Mouse (Mus musculus) macrophage (primary cell): ENCODE data around the gene Tenm2. TPM values are rescaled to one million over a fixed set of nuclear protein-coding genes. Genes with fewer than 3 reads are reported as not detected.

Experiments used
- H3K27ac ChIP-seq: fragments of 350-480 bp; formaldehyde crosslinking; 2 replicates; pipeline ENCODE4 v1.9.0; 2021
- H3K36me3 ChIP-seq: fragments of 350-480 bp; formaldehyde crosslinking; 2 replicates; pipeline ENCODE4 v1.9.0; 2021; ENCODE audit errors: inconsistent target
- H3K4me3 ChIP-seq: fragments of 350-480 bp; formaldehyde crosslinking; 2 replicates; pipeline ENCODE4 v1.9.0; 2021; ENCODE audit errors: inconsistent target
- H3K79me2 ChIP-seq: fragments of 350-480 bp; formaldehyde crosslinking; 2 replicates; pipeline ENCODE4 v1.9.0; 2021; ENCODE audit errors: inconsistent target
- WGBS: methylation state at CpG from one replicate; pipeline ENCODE4 v1.1.7; 2026; ENCODE audit warnings: inconsistent platforms; ENCODE audit not compliant: missing documents; 5-methylcytosine and 5-hydroxymethylcytosine counted together
- polyA plus RNA-seq: library from polyadenylated mRNA; stranded (reverse); fragments of 250-400 nt; gene quantifications from 3 replicates; pipeline ENCODE4 v1.2.4, GENCODE M21; 2018; ENCODE audit warnings: inconsistent platforms

Tenm2 gene
- polyA plus RNA-seq, 1 experiment from 2014 or later, result not detected

GRCm38 (mm10) chr11:36153011-36153410 lies 1082.8 kb downstream of the Tenm2 start:
- Histone ChIP-seq H3K36me3 (no peaks in the 10 kb centered on the region), H3K79me2 (no peaks in the 10 kb centered on the region), H3K4me3 (no peak overlapping the region), H3K27ac (no peak overlapping the region)
- WGBS, result 28% methylated on average over 9 of the region's 9 CpGs

GRCm38 (mm10) chr11:36152226-36152625 lies 1083.5 kb downstream of the Tenm2 start:
- no peaks in the 10 kb centered on the region for H3K36me3 ChIP-seq
- H3K79me2 ChIP-seq, result no peaks in the 10 kb centered on the region
- 3% methylated on average over 6 of the region's 6 CpGs for WGBS
- no peak overlapping the region for H3K27ac ChIP-seq
- no peak overlapping the region for H3K4me3 ChIP-seq

GRCm38 (mm10) chr11:36149092-36149491 lies 1086.7 kb downstream of the Tenm2 start:
- Histone ChIP-seq H3K79me2 (no peaks in the 10 kb centered on the region), H3K4me3 (no peak overlapping the region), H3K27ac (no peak overlapping the region), H3K36me3 (no peaks in the 10 kb centered on the region)
- 67% methylated on average over 3 of the region's 3 CpGs for WGBS

- no peak overlapping the region for H3K4me3 ChIP-seq
- 78% methylated on average over 12 of the region's 12 CpGs for WGBS
- H3K79me2 ChIP-seq, result no peaks in the 10 kb centered on the region
These were observed 1090.7 kb downstream of the Tenm2 start for GRCm38 (mm10) chr11:36145057-36145456.

DNA sequence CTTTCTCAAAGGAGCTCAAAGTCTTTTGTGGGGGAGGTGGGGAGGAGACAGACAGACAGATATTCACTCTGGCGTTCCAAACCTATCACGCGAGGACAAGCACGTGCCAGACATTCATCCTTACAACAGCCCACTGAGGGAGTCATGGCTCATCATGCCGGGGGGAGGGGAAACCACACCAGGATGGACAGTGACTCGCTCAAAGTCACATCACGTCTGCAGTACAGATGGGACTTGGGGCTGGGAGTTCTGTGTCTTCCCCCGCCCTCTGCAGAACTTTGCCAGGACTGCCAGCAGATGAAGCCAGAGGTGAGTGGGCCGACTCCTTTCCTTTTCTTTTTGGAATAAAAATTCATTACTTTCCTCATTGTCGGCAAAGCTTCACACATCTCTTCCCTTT lies 1095.4 kb downstream of the Tenm2 start:
- H3K79me2 ChIP-seq, result no peaks in the 10 kb centered on the region
- no peak overlapping the region for H3K4me3 ChIP-seq
- H3K27ac ChIP-seq, result no peak overlapping the region
- H3K36me3 ChIP-seq, result no peaks in the 10 kb centered on the region
- WGBS, result 89% methylated on average over 10 of the region's 10 CpGs

More at GRCm38 (mm10) chr11:36145057-36145456, 1090.7 kb downstream of the Tenm2 start:
- Histone ChIP-seq H3K27ac (no peak overlapping the region), H3K36me3 (no peaks in the 10 kb centered on the region)

DNA sequence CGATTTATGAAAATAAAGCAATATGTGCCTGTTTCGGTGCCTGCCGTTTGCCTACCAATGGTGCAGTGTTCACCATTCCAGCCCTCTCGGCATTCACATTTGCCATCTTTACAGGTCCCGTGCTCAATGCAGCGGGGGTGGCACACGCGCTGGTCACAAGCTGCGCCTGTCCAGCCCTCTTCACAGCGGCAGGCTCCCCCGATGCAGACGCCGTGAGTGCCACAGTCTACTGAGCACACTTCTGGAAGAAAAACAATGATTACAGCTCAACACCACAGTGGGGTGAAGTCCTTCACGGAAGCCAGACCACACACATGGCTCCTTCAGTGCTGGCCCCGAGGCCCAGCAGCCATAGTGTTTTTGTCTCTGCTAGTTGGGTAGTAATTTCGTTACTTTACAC lies 1096.2 kb downstream of the Tenm2 start:
- no peaks in the 10 kb centered on the region for H3K36me3 ChIP-seq
- no peak overlapping the region for H3K27ac ChIP-seq
- 86% methylated on average over 16 of the region's 16 CpGs for WGBS
- no peak overlapping the region for H3K4me3 ChIP-seq
- no peaks in the 10 kb centered on the region for H3K79me2 ChIP-seq

DNA sequence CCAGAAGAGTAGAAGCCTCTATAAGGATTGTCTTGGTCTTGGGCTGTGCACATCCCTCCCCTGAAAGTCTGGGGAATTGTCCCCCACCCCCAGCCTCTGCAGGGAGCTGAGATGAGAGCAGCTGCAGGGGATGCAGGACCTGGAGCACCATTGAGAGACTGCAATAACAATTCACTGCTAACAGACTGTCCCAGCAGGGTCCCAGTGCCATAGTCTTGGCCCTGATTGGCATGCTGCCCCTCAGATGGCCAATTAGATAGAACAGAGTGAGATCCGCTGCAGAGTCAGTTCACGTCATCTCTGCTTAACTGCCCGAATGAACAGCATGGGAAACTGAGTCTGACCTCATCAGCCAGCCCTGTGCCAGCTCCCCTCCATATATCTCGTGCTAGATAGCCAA lies 1097.9 kb downstream of the Tenm2 start:
- Histone ChIP-seq H3K79me2 (no peaks in the 10 kb centered on the region), H3K36me3 (no peaks in the 10 kb centered on the region), H3K27ac (no peak overlapping the region), H3K4me3 (no peak overlapping the region)
- 89% methylated on average over 4 of the region's 4 CpGs for WGBS

GRCm38 (mm10) chr11:36137276-36137675 lies 1098.5 kb downstream of the Tenm2 start:
- Histone ChIP-seq H3K36me3 (no peaks in the 10 kb centered on the region), H3K27ac (no peak overlapping the region), H3K4me3 (no peak overlapping the region), H3K79me2 (no peaks in the 10 kb centered on the region)
- WGBS, result 95% methylated on average over 6 of the region's 6 CpGs

GRCm38 (mm10) chr11:36134645-36135044 lies 1101.1 kb downstream of the Tenm2 start:
- no peaks in the 10 kb centered on the region for H3K36me3 ChIP-seq
- H3K79me2 ChIP-seq, result no peaks in the 10 kb centered on the region
- no peak overlapping the region for H3K27ac ChIP-seq
- 84% methylated on average over 9 of the region's 9 CpGs for WGBS
- H3K4me3 ChIP-seq, result no peak overlapping the region

GRCm38 (mm10) chr11:36123275-36123674 lies 1112.5 kb downstream of the Tenm2 start:
- Histone ChIP-seq H3K4me3 (no peak overlapping the region), H3K36me3 (no peaks in the 10 kb centered on the region), H3K79me2 (no peaks in the 10 kb centered on the region), H3K27ac (no peak overlapping the region)
- 100% methylated on average over 1 of the region's 2 CpGs for WGBS

DNA sequence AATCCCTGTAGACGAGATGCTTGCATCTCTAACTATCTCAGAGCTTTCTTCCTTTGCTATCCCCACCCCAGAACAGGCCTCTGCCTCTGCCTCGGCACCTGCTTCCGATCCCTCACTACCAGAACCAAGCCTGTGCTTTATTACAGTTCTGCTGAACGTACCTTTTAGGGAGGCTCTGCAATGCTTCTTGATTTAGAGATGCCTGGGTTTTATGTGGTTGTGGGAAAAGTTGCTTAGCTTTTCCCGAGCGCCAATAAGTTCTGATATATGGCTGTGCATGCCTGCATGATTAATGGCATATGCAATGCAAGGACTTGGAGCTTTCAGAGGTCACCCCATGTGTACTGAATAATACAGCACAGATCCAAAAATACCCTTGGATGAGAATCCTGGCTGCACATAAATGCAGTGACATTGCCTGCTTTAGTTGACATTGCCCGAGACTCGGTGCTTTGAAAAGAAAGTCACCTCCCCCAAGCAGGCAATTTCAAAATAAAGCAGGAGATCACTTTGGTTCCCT lies 1114.3 kb downstream of the Tenm2 start:
- 87% methylated on average over 8 of the region's 8 CpGs for WGBS
- H3K79me2 ChIP-seq, result no peaks in the 10 kb centered on the region

DNA sequence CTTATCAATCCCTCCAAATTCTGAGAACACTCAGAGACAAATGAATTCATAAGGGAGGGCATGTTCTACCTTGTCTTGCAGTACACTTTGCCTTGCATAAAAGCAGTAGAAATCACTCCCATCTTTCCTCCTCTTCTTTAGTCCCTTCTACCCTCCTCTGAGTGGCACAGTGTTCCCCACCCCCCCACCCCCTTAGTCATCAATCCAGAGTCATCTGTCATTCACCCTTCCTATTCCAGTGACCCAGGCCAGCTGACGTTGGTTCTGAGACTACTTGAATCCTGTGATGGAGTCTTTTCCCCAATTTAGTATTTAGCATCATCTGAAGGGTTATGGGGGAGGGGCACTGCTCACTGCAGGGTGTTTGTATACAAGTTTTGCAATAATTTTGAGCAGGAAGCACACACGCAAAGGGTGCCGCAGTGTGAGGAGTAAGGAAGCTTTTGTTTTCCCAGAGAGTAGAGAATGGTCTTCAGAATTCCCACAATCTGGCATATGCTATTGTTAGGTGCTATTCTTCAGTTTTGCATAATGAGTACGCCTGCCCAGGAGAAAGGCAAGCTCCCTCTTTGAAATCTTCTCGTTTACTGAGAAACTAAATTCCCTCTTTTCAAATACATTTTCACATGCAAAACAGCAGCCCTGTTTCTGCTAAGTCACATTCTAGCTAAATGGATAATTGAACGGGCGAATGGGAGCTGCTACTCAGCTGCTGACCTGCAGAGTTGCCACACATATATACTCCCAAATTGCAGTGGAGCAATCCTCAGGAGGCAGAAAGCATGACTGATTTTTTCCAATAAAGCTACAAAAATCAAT lies 1115.0 kb downstream of the Tenm2 start:
- Histone ChIP-seq H3K79me2 (no peaks in the 10 kb centered on the region), H3K36me3 (no peaks in the 10 kb centered on the region), H3K4me3 (no peak overlapping the region), H3K27ac (no peak overlapping the region)
- 73% methylated on average over 7 of the region's 7 CpGs for WGBS

More for the DNA sequence above, 1114.3 kb downstream of the Tenm2 start:
- Histone ChIP-seq H3K27ac (no peak overlapping the region), H3K4me3 (no peak overlapping the region), H3K36me3 (no peaks in the 10 kb centered on the region)

- 63% methylated on average over 12 of the region's 12 CpGs for WGBS
- H3K27ac ChIP-seq, result no peak overlapping the region
These were observed 1122.4 kb downstream of the Tenm2 start for GRCm38 (mm10) chr11:36113326-36113725.

GRCm38 (mm10) chr11:36108970-36109731 lies 1126.6 kb downstream of the Tenm2 start:
- 27% methylated on average over 12 of the region's 12 CpGs for WGBS
- Histone ChIP-seq H3K4me3 (no peak overlapping the region), H3K79me2 (no peaks in the 10 kb centered on the region), H3K36me3 (no peaks in the 10 kb centered on the region), H3K27ac (no peak overlapping the region)

More at GRCm38 (mm10) chr11:36113326-36113725, 1122.4 kb downstream of the Tenm2 start:
- Histone ChIP-seq H3K36me3 (no peaks in the 10 kb centered on the region), H3K79me2 (no peaks in the 10 kb centered on the region), H3K4me3 (no peak overlapping the region)

DNA sequence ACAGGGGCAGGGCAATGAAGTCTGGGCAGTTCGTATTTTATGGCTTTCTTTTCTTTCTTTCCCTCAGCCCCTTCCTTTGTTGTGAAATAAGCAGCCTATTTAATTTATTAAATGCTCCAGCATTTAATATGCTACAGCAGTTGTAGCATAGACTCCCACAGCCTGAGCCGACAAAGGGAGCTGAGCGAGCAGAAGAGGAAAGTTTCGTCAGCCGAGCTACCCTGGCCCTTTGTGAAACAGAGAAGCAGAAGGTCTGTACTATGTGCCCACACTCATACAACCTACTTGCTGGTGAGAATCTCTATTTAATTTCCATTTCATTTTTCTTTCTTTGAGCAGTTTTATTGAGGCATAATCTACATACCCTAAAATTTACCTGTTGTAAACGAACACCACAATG lies 1127.9 kb downstream of the Tenm2 start:
- Histone ChIP-seq H3K79me2 (no peaks in the 10 kb centered on the region), H3K36me3 (no peaks in the 10 kb centered on the region), H3K27ac (no peak overlapping the region), H3K4me3 (no peak overlapping the region)
- 90% methylated on average over 6 of the region's 6 CpGs for WGBS
